Mouse (Mus musculus) CH12.LX (cell line): ENCODE measurements around the gene Slco1a1. TPM values are rescaled to one million over a fixed set of nuclear protein-coding genes. Genes with fewer than 3 reads are reported as not detected.

Source experiments
- DNase-seq: peaks from one replicate; pipeline ENCODE4 v3.0.0-alpha.2; 2013; ENCODE audit errors: extremely low read depth
- H3K27ac ChIP-seq: 2 replicates; pipeline ENCODE4 v1.5.1; 2012; ENCODE audit warnings: low read depth, mild to moderate bottlenecking, control low read depth, moderate library complexity; ENCODE audit not compliant: insufficient read depth
- H3K27me3 ChIP-seq: replicated peaks from 2 replicates; pipeline ENCODE3; 2012; ENCODE audit warnings: inconsistent platforms
- H3K36me3 ChIP-seq, 2 experiments: replicated peaks in 1 of 2; 2 replicates each; pipeline versions ENCODE3 to v1.6.1; 2012; ENCODE audit warnings: inconsistent platforms in 1 of 2, low read length in 1 of 2, mild to moderate bottlenecking in 1 of 2, mixed read lengths in 1 of 2, moderate library complexity in 1 of 2; ENCODE audit not compliant: control insufficient read depth in 1 of 2, insufficient read depth in 1 of 2
- H3K4me1 ChIP-seq, 2 experiments: 2 replicates each; pipeline ENCODE4 v1.6.1; 2012; ENCODE audit warnings: inconsistent platforms in 1 of 2, moderate library complexity in 1 of 2; ENCODE audit not compliant: insufficient read depth in 2 of 2, control insufficient read depth in 1 of 2
- H3K4me2 ChIP-seq: 2 replicates; pipeline ENCODE4 v1.6.1; 2012; ENCODE audit warnings: low read depth, mild to moderate bottlenecking, control low read depth; ENCODE audit not compliant: poor library complexity, insufficient read depth, severe bottlenecking
- H3K4me3 ChIP-seq, 3 experiments: fragments of 150-350 bp in 1 of 3; sonication (generic) in 1 of 3; replicated peaks in 1 of 3; 2 replicates each; pipeline versions ENCODE3 to v1.5.1; 2011 to 2012; ENCODE audit warnings: low read depth in 2 of 3, low read length in 2 of 3, mild to moderate bottlenecking in 2 of 3, moderate library complexity in 2 of 3, control low read depth in 1 of 3, improper control_type of control experiment in 1 of 3, inconsistent platforms in 1 of 3, mixed read lengths in 1 of 3; ENCODE audit not compliant: poor library complexity in 1 of 3
- H3K79me2 ChIP-seq: replicated peaks from 2 replicates; pipeline ENCODE4 v1.6.1; 2012; ENCODE audit warnings: mild to moderate bottlenecking, moderate library complexity; ENCODE audit not compliant: control insufficient read depth, poor library complexity, insufficient read depth, severe bottlenecking; ENCODE audit errors: extremely low read depth
- H3K9ac ChIP-seq: 2 replicates; pipeline ENCODE4 v1.6.1; 2012; ENCODE audit warnings: low read depth, mild to moderate bottlenecking, control low read depth, moderate library complexity; ENCODE audit not compliant: insufficient read depth
- H3K9me3 ChIP-seq: replicated peaks from 2 replicates; pipeline ENCODE3; 2012; ENCODE audit warnings: low read length, inconsistent platforms, mixed read lengths
- BHLHE40 ChIP-seq: IDR thresholded peaks from 2 replicates; pipeline ENCODE4 v1.6.1; 2011; ENCODE audit warnings: mild to moderate bottlenecking, low read depth, low read length, improper control_type of control experiment
- CHD1 ChIP-seq: IDR thresholded peaks from 2 replicates; pipeline ENCODE4 v1.6.1; 2012; ENCODE audit warnings: low read depth, low read length, improper control_type of control experiment, inconsistent platforms
- CTCF ChIP-seq, 2 experiments: IDR thresholded peaks in 1 of 2; conservative IDR thresholded peaks in 1 of 2; 2 replicates each; pipeline ENCODE4 v1.5.1; 2011 to 2012; ENCODE audit warnings: low read depth in 2 of 2, low read length in 2 of 2, improper control_type of control experiment in 1 of 2, inconsistent platforms in 1 of 2, mild to moderate bottlenecking in 1 of 2, moderate library complexity in 1 of 2
- E2F4 ChIP-seq: IDR thresholded peaks from 2 replicates; pipeline ENCODE4 v1.6.1; 2011; ENCODE audit warnings: low read depth, low read length, improper control_type of control experiment; ENCODE audit not compliant: insufficient replicate concordance
- EP300 ChIP-seq: IDR thresholded peaks from 2 replicates; pipeline ENCODE4 v1.6.1; 2011; ENCODE audit warnings: low read length, improper control_type of control experiment
- HCFC1 ChIP-seq: IDR thresholded peaks from 2 replicates; pipeline ENCODE4 v1.6.1; 2012; ENCODE audit warnings: low read depth, mild to moderate bottlenecking, inconsistent platforms, low read length, improper control_type of control experiment
- IRF4 ChIP-seq: IDR thresholded peaks from 2 replicates; pipeline ENCODE4 v1.6.1; 2014; ENCODE audit warnings: low read depth, mild to moderate bottlenecking, inconsistent platforms, low read length, improper control_type of control experiment
- JUN ChIP-seq: IDR thresholded peaks from 2 replicates; pipeline ENCODE4 v1.6.1; 2011; ENCODE audit warnings: low read depth, mild to moderate bottlenecking, low read length, improper control_type of control experiment, moderate library complexity; ENCODE audit not compliant: insufficient read depth
- JUND ChIP-seq: conservative IDR thresholded peaks from 2 replicates; pipeline ENCODE4 v1.6.1; 2011; ENCODE audit warnings: low read depth, low read length, improper control_type of control experiment
- MAFK ChIP-seq: IDR thresholded peaks from 2 replicates; pipeline ENCODE4 v1.6.1; 2011; ENCODE audit warnings: low read length, improper control_type of control experiment; ENCODE audit not compliant: insufficient replicate concordance
- MEF2A ChIP-seq: IDR thresholded peaks from 2 replicates; pipeline ENCODE4 v1.6.1; 2014; ENCODE audit warnings: low read depth, mild to moderate bottlenecking, inconsistent platforms, low read length, improper control_type of control experiment, borderline replicate concordance
- MXI1 ChIP-seq: IDR thresholded peaks from 2 replicates; pipeline ENCODE4 v1.6.1; 2011; ENCODE audit warnings: mild to moderate bottlenecking, low read depth, low read length, improper control_type of control experiment
- NELFE ChIP-seq: IDR thresholded peaks from 2 replicates; pipeline ENCODE4 v1.6.1; 2011; ENCODE audit warnings: low read depth, low read length, improper control_type of control experiment
- POLR2A ChIP-seq: IDR thresholded peaks from 2 replicates; pipeline ENCODE4 v1.6.1; 2011; ENCODE audit warnings: low read depth, mild to moderate bottlenecking, improper control_type of control experiment, low read length
- POLR2AphosphoS2 ChIP-seq: IDR thresholded peaks from 2 replicates; pipeline ENCODE4 v1.6.1; 2011; ENCODE audit warnings: low read depth, low read length, improper control_type of control experiment
- RAD21 ChIP-seq: IDR thresholded peaks from 2 replicates; pipeline ENCODE4 v1.6.1; 2011; ENCODE audit warnings: low read depth, mild to moderate bottlenecking, low read length, improper control_type of control experiment, moderate library complexity
- RCOR1 ChIP-seq: conservative IDR thresholded peaks from 2 replicates; pipeline ENCODE4 v1.6.1; 2012; ENCODE audit warnings: low read depth, mild to moderate bottlenecking, inconsistent platforms, low read length, improper control_type of control experiment
- SIN3A ChIP-seq: IDR thresholded peaks from 2 replicates; pipeline ENCODE4 v1.6.1; 2012; ENCODE audit warnings: low read length, improper control_type of control experiment, inconsistent platforms
- TBP ChIP-seq: conservative IDR thresholded peaks from 2 replicates; pipeline ENCODE4 v1.6.1; 2011; ENCODE audit warnings: low read depth, low read length, improper control_type of control experiment
- TCF12 ChIP-seq: IDR thresholded peaks from 2 replicates; pipeline ENCODE4 v1.6.1; 2014; ENCODE audit warnings: low read depth, mild to moderate bottlenecking, inconsistent platforms, low read length, improper control_type of control experiment
- UBTF ChIP-seq: IDR thresholded peaks from 2 replicates; pipeline ENCODE4 v1.6.1; 2012; ENCODE audit warnings: low read depth, mild to moderate bottlenecking, inconsistent platforms, low read length, improper control_type of control experiment, moderate library complexity
- USF1 ChIP-seq: IDR thresholded peaks from 2 replicates; pipeline ENCODE4 v1.6.1; 2014; ENCODE audit warnings: low read depth, mild to moderate bottlenecking, inconsistent platforms, low read length, improper control_type of control experiment
- USF2 ChIP-seq: conservative IDR thresholded peaks from 2 replicates; pipeline ENCODE4 v1.6.1; 2011; ENCODE audit warnings: low read depth, low read length, improper control_type of control experiment
- ZKSCAN1 ChIP-seq: IDR thresholded peaks from 2 replicates; pipeline ENCODE4 v1.6.1; 2012; ENCODE audit warnings: low read depth, inconsistent platforms, low read length, improper control_type of control experiment, borderline replicate concordance
- ZMIZ1 ChIP-seq: IDR thresholded peaks from 2 replicates; pipeline ENCODE4 v1.6.1; 2012; ENCODE audit warnings: low read depth, mild to moderate bottlenecking, inconsistent platforms, low read length, improper control_type of control experiment
- ZNF384 ChIP-seq: IDR thresholded peaks from 2 replicates; pipeline ENCODE4 v1.6.1; 2012; ENCODE audit warnings: low read depth, low read length, improper control_type of control experiment, inconsistent platforms
- dilution Hi-C: fragments of 300-500 bp; cut with MboI; formaldehyde crosslinking; loops from 2 replicates; pipeline ENCODE4 v1.14.3; 2020; ENCODE audit warnings: low sequenced_read_pairs; ENCODE audit not compliant: extremely low pct_unique_long_range_greater_than_20kb, extremely low pct_ligation_motif_present
- in situ Hi-C: fragments of 300-500 bp; cut with MboI; formaldehyde crosslinking; loops from 3 replicates; pipeline ENCODE4 v1.14.3; 2019; ENCODE audit warnings: low sequenced_read_pairs, low pct_ligation_motif_present, low pct_unique_long_range_greater_than_20kb, mixed read lengths
- polyA plus RNA-seq: library from polyadenylated mRNA; unstranded; fragments of >175 nt; gene quantifications from 2 replicates; pipeline ENCODE4 v1.2.1, GENCODE M21; 2012; ENCODE audit warnings: low read depth; ENCODE audit not compliant: insufficient read length
- total RNA-seq, 2 experiments: library from RNA; depleted of rRNA; stranded (reverse); fragments of 300-350 nt in 1 of 2; fragments of >200 nt in 1 of 2; gene quantifications; 2 replicates each; pipeline ENCODE4 v1.2.3; 2012 to 2014

The Slco1a1 gene
- total RNA-seq (2012; rRNA removed) (not detected in 2 replicates), total RNA-seq (2014; rRNA removed) (not detected in 2 replicates), polyA plus RNA-seq (not detected in 2 replicates)

DNA sequence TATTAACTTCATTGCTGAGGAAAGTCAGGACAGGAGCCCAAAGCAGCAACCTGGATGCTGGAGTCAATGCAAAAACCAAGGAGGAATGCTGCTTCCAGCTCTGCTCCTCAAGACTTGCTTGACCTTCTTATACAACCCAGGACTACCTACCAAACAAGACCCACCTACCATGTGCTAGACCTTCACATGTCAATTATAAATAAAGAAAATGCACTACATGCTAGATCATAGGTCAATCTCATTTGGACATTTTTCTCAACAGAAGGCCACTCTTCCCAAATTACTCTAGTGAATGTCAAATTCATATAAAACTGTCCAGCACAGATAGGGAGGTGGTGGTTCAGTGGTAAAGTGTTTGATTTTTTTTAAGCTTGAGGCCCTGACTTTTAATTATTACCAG, at the start of gene Slco1a1:
Gene Slco1a1 (minus strand): TSS at position 101 of the 400 bp plus-strand sequence.
- Histone ChIP-seq H3K4me2 (no peak within 1 kb of the TSS), H3K27me3 (no peaks in the 10 kb centered on the region), H3K27ac (no peak within 1 kb of the TSS), H3K79me2 (no peaks in the 10 kb centered on the region), H3K4me3 (no peak within 1 kb of the TSS), H3K9ac (no peak within 1 kb of the TSS), H3K9me3 (peaks cover 15% of the 10 kb centered on the region), H3K4me1 (no peaks in the 10 kb centered on the region), H3K36me3 (no peaks in the 10 kb centered on the region)
- DNase-seq = no peak
- in situ Hi-C loops (no loop called here), dilution Hi-C loops (no loop called here)
- TF ChIP-seq UBTF (no peak), BHLHE40 (no peak), E2F4 (no peak), CHD1 (no peak), CTCF (conservative IDR thresholded peaks at IDR 0.05 in 1 of 2, IDR thresholded peaks at IDR 0.05 in 1 of 2; ENCODE audit: low read depth in 2 of 2, low read length in 2 of 2) (no peak), ZMIZ1 (no peak), ZKSCAN1 (no peak), MAFK (no peak), EP300 (no peak)

DNA sequence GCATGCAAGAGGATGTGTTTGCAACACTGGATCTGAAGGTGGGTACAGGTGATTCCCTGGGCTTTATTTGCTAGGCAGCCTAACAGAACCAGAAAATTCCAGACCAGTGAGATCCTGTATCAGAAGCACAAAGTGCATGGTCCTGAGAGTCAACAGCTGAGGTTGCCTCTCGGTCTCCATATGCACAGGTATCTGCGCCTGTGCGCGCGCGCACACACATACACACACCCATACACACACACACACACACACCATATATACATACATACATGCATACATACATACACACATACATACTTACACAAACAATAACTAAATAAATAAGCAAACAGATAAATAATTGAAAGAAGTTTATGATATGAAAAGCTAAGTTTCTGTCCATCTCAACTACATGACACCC, 40.0 kb upstream of the Slco1a1 start:
- dilution Hi-C loops (no loop called here), in situ Hi-C loops (no loop called here)
- no peaks in the 10 kb centered on the region for H3K79me2 ChIP-seq
- peaks cover 40% of the 10 kb centered on the region for H3K9me3 ChIP-seq
- H3K9ac ChIP-seq = no peak overlapping the region
- no peaks in the 10 kb centered on the region for H3K36me3 ChIP-seq
- no peaks in the 10 kb centered on the region for H3K4me1 ChIP-seq
- H3K27ac ChIP-seq = no peak overlapping the region
- no peak for DNase-seq
- TF ChIP-seq ZNF384 = no peak
- TF ChIP-seq MXI1 = no peak
- TF ChIP-seq NELFE = no peak
- no peak for TF ChIP-seq MEF2A
- no peak for TF ChIP-seq POLR2A
- no peak for TF ChIP-seq POLR2AphosphoS2
- no peak for TF ChIP-seq TBP
- TF ChIP-seq IRF4 = no peak
- no peak for TF ChIP-seq TCF12
- no peak for TF ChIP-seq HCFC1
- TF ChIP-seq MAFK = no peak
- TF ChIP-seq JUND = no peak
- no peak for TF ChIP-seq JUN
- no peak for TF ChIP-seq SIN3A
- no peak for TF ChIP-seq RAD21
- TF ChIP-seq USF1 = no peak
- TF ChIP-seq USF2 = no peak
- TF ChIP-seq ZKSCAN1 = no peak
- TF ChIP-seq RCOR1 = no peak
- H3K27me3 ChIP-seq = no peaks in the 10 kb centered on the region
- H3K4me3 ChIP-seq = no peak overlapping the region
- no peak overlapping the region for H3K4me2 ChIP-seq
